Mouse (Mus musculus) lung, embryonic 16.5 days (tissue): ENCODE measurements around the gene Stpg4. TPM values are rescaled to one million over a fixed set of nuclear protein-coding genes. Genes with fewer than 3 reads are reported as not detected.

Experiments
- ATAC-seq: fragments of 200-750 bp; cut with Nextera tagmentation; 2 replicates; pipeline ENCODE4 v1.8.0; 2017; ENCODE audit warnings: low read depth, mild to moderate bottlenecking, moderate library complexity
- H3K27ac ChIP-seq: fragments of 300-500 bp; sonication (generic); 2 replicates; pipeline ENCODE4 v1.5.1; 2014; ENCODE audit warnings: mild to moderate bottlenecking, control low read depth, low read length
- H3K27me3 ChIP-seq: fragments of 300-500 bp; sonication (generic); 2 replicates; pipeline ENCODE4 v1.6.1; 2014; ENCODE audit warnings: low read depth, low read length, mixed read lengths; ENCODE audit not compliant: control insufficient read depth, insufficient read depth
- H3K36me3 ChIP-seq: fragments of 300-500 bp; sonication (generic); 2 replicates; pipeline ENCODE4 v1.6.1; 2014; ENCODE audit warnings: low read length; ENCODE audit not compliant: control insufficient read depth, insufficient read depth
- H3K4me1 ChIP-seq: fragments of 300-500 bp; sonication (generic); replicated peaks from 2 replicates; pipeline ENCODE4 v1.6.1; 2014; ENCODE audit warnings: low read length, mixed read lengths; ENCODE audit not compliant: control insufficient read depth, insufficient read depth
- H3K4me2 ChIP-seq: fragments of 300-500 bp; sonication (generic); 2 replicates; pipeline ENCODE4 v1.6.1; 2014; ENCODE audit warnings: low read depth, low read length, control low read depth
- H3K4me3 ChIP-seq: fragments of 300-500 bp; sonication (generic); 2 replicates; pipeline ENCODE4 v1.5.1; 2014; ENCODE audit warnings: mild to moderate bottlenecking, low read length, control low read depth
- H3K9ac ChIP-seq: fragments of 300-500 bp; sonication (generic); 2 replicates; pipeline ENCODE4 v1.6.1; 2014; ENCODE audit warnings: low read length, control low read depth
- H3K9me3 ChIP-seq: fragments of 300-500 bp; sonication (generic); 2 replicates; pipeline ENCODE4 v1.6.1; 2016; ENCODE audit warnings: low read length; ENCODE audit not compliant: control insufficient read depth
- WGBS: fragments of 180-500 bp; shearing (Covaris S2); extraction: QIAGEN DNeasy Blood & Tissue Kit; methylation state at CpG from one replicate; pipeline ENCODE4 v1.1.7; 2014; 5-methylcytosine and 5-hydroxymethylcytosine counted together
- polyA plus RNA-seq: library from polyadenylated mRNA; unstranded; fragments of >200 nt; fragmentation: Nextera tagmentation; extraction: Ambion mirVana; gene quantifications from 2 replicates; pipeline ENCODE4 v1.2.1, GENCODE M21; 2015

Stpg4 gene
- polyA plus RNA-seq, 1 experiment from 2014 or later = not detected

GRCm38 (mm10) chr17:87366520-87366919, 61.0 kb downstream of the Stpg4 start:
- no peaks in the 10 kb centered on the region for H3K36me3 ChIP-seq
- peaks cover 12% of the 10 kb centered on the region for H3K4me1 ChIP-seq
- H3K9me3 ChIP-seq = no peaks in the 10 kb centered on the region
- H3K27me3 ChIP-seq = no peaks in the 10 kb centered on the region
- H3K27ac ChIP-seq = no peak overlapping the region
- H3K4me2 ChIP-seq = no peak overlapping the region
- 20% methylated on average over 2 of the region's 2 CpGs for WGBS
- no peak overlapping the region for H3K9ac ChIP-seq
- no peak overlapping the region for H3K4me3 ChIP-seq
- ATAC-seq = no peak

- H3K4me2 ChIP-seq = no peak overlapping the region
- H3K36me3 ChIP-seq = no peaks in the 10 kb centered on the region
- peaks cover 12% of the 10 kb centered on the region for H3K4me1 ChIP-seq
- no peak overlapping the region for H3K27ac ChIP-seq
- ATAC-seq = no peak
- no peaks in the 10 kb centered on the region for H3K9me3 ChIP-seq
- WGBS = 52% methylated on average over 8 of the region's 8 CpGs
- no peak overlapping the region for H3K4me3 ChIP-seq
- H3K9ac ChIP-seq = no peak overlapping the region
- no peaks in the 10 kb centered on the region for H3K27me3 ChIP-seq
Observed at GRCm38 (mm10) chr17:87365268-87365667, 62.3 kb downstream of the Stpg4 start.

DNA sequence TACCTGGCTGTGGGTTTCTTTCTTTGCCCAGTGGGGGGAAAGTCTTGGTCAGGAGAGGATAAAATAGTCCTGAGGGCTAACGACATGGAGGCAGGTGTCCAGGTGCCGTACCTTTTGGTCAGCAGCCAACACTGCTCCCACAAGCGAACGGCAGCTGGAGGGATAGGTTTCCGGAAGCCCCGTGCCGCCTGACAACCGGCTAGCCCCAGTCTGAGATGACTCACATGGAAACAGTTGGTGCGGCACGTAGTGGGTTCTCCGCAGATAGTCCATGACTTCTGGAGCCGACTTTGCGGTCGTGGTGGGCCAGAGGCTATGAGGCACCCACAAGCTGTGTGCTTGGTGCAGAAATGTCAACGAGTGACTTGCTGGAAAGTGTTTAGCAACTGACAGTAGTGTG, 63.4 kb downstream of the Stpg4 start:
- H3K4me1 ChIP-seq = peaks cover 12% of the 10 kb centered on the region
- H3K27me3 ChIP-seq = no peaks in the 10 kb centered on the region
- H3K9ac ChIP-seq = no peak overlapping the region
- H3K27ac ChIP-seq = no peak overlapping the region
- no peak overlapping the region for H3K4me2 ChIP-seq
- H3K4me3 ChIP-seq = no peak overlapping the region
- ATAC-seq = no peak
- 82% methylated on average over 15 of the region's 15 CpGs for WGBS
- H3K36me3 ChIP-seq = no peaks in the 10 kb centered on the region
- no peaks in the 10 kb centered on the region for H3K9me3 ChIP-seq

GRCm38 (mm10) chr17:87361132-87361531, 66.4 kb downstream of the Stpg4 start:
- Histone ChIP-seq H3K27me3 (no peaks in the 10 kb centered on the region), H3K36me3 (no peaks in the 10 kb centered on the region), H3K9me3 (no peaks in the 10 kb centered on the region), H3K4me2 (no peak overlapping the region), H3K4me3 (no peak overlapping the region), H3K9ac (no peak overlapping the region), H3K27ac (no peak overlapping the region), H3K4me1 (no peaks in the 10 kb centered on the region)
- 63% methylated on average over 3 of the region's 3 CpGs for WGBS
- ATAC-seq = no peak

DNA sequence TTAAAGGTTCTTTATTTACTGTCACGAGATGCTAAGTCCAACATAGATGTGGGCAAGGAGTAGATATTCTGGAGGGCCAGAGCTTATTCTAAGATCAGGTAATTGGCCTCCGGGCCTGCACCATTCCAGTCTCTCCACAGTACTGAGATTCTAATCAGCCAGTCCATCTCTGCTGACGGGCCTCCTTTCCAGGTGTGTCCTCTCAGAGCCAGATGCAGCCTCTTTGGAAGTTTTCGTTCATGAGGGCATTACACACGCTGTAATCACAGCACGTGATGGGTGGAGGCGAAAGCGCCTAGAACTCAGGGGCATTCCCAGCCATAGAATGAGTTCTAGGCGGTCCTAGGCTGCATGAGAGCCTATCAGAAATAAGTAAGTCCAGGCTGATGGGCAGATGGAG, 70.0 kb downstream of the Stpg4 start:
- Histone ChIP-seq H3K4me2 (no peak overlapping the region), H3K9ac (no peak overlapping the region), H3K36me3 (no peaks in the 10 kb centered on the region), H3K9me3 (no peaks in the 10 kb centered on the region), H3K27me3 (no peaks in the 10 kb centered on the region), H3K4me3 (no peak overlapping the region), H3K4me1 (0 out of 2 replicates have a peak, but pooled peaks cover under 1% of the 10 kb centered on the region), H3K27ac (no peak overlapping the region)
- ATAC-seq = no peak
- WGBS = 60% methylated on average over 9 of the region's 9 CpGs

GRCm38 (mm10) chr17:87356261-87356660, 71.3 kb downstream of the Stpg4 start:
- Histone ChIP-seq H3K4me1 (peaks cover 11% of the 10 kb centered on the region), H3K4me3 (no peak overlapping the region), H3K27ac (no peak overlapping the region), H3K27me3 (no peaks in the 10 kb centered on the region), H3K9ac (no peak overlapping the region), H3K9me3 (no peaks in the 10 kb centered on the region), H3K4me2 (no peak overlapping the region), H3K36me3 (no peaks in the 10 kb centered on the region)
- WGBS = 72% methylated on average over 5 of the region's 5 CpGs
- no peak for ATAC-seq

GRCm38 (mm10) chr17:87355456-87355855, 72.1 kb downstream of the Stpg4 start:
- Histone ChIP-seq H3K27me3 (no peaks in the 10 kb centered on the region), H3K4me2 (no peak overlapping the region), H3K4me1 (peaks cover 19% of the 10 kb centered on the region), H3K27ac (no peak overlapping the region), H3K9me3 (no peaks in the 10 kb centered on the region), H3K36me3 (no peaks in the 10 kb centered on the region), H3K9ac (no peak overlapping the region), H3K4me3 (no peak overlapping the region)
- ATAC-seq = no peak
- 60% methylated on average over 8 of the region's 8 CpGs for WGBS

- Histone ChIP-seq H3K9me3 (no peaks in the 10 kb centered on the region), H3K4me2 (no peak overlapping the region), H3K4me3 (no peak overlapping the region), H3K27ac (no peak overlapping the region), H3K9ac (no peak overlapping the region), H3K36me3 (no peaks in the 10 kb centered on the region), H3K4me1 (peaks cover 19% of the 10 kb centered on the region), H3K27me3 (no peaks in the 10 kb centered on the region)
- WGBS = 90% methylated on average over 8 of the region's 8 CpGs
- no peak for ATAC-seq
Observed at GRCm38 (mm10) chr17:87353745-87354320, 73.7 kb downstream of the Stpg4 start.

DNA sequence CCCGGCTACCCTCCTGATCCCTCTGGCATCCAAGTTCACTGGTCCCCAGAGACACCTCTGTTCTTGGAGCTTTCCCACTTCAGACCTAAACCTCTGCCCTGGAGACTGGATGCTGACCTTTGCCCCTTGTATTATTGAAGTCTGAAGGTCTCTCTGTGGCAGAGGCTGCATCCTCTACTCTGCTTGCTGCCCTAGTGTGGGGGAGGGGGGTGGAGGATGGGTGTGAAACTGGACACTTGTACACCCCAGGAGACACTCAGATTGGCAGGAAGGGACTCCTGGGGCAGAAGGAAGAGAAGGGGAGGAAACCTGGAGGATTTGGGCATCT, 74.7 kb downstream of the Stpg4 start:
- WGBS = 63% methylated on average over 1 of the region's 1 CpGs
- ATAC-seq = no peak
- Histone ChIP-seq H3K27me3 (no peaks in the 10 kb centered on the region), H3K4me3 (no peak overlapping the region), H3K36me3 (no peaks in the 10 kb centered on the region), H3K4me2 (no peak overlapping the region), H3K9ac (no peak overlapping the region), H3K27ac (no peak overlapping the region), H3K9me3 (no peaks in the 10 kb centered on the region), H3K4me1 (peaks cover 19% of the 10 kb centered on the region)
